Mouse (Mus musculus): ENCODE measurements around the gene Galns. TPM values are rescaled to one million over a fixed set of nuclear protein-coding genes. Genes with fewer than 3 reads are reported as not detected.
"Not testable (repeated sequence)": the region's sequence is repeated elsewhere in the genome, so short reads cannot be mapped to it uniquely, and the experiment has no call there.

Gene Galns
- polyA plus RNA-seq, 1 experiment from 2014 or later, result 12.5 TPM

- Histone ChIP-seq H3K36me3 (ENCODE audit: insufficient read depth) (no peaks in the 10 kb centered on the region), H3K27ac (ENCODE audit: low read depth) (no peak overlapping the region), H3K27me3 (ENCODE audit: insufficient read depth, low read length) (peaks cover 7% of the 10 kb centered on the region; the same call in 1 of the 2 replicates), H3K9me3 (ENCODE audit: low read depth, low read length) (no peaks in the 10 kb centered on the region), H3K4me1 (ENCODE audit: insufficient read depth) (peaks cover 6% of the 10 kb centered on the region; the same call in 1 of the 2 replicates), H3K9ac (no peak overlapping the region), H3K4me2 (no peak overlapping the region), H3K4me3 (ENCODE audit: low read depth, low read length) (no peak overlapping the region)
- no peak for ATAC-seq (ENCODE audit: insufficient read depth)
- no peak for DNase-seq
- no peak for TF ChIP-seq CTCF (IDR thresholded peaks at IDR 0.05; ENCODE audit: low read depth)
- 93% methylated on average over 14 of the region's 14 CpGs for WGBS
Observed at GRCm38 (mm10) chr8:122633205-122633604, 21.9 kb upstream of the Galns start.

GRCm38 (mm10) chr8:122632134-122632533 is 20.9 kb upstream of the Galns start:
- 59% methylated on average over 3 of the region's 3 CpGs for WGBS
- H3K4me2 ChIP-seq; ATAC-seq (ENCODE audit: insufficient read depth): not testable (repeated sequence)

GRCm38 (mm10) chr8:122630696-122631095 is 19.4 kb upstream of the Galns start:
- Histone ChIP-seq H3K4me2 (peak overlapping the region; percentile 36), H3K27me3 (ENCODE audit: insufficient read depth, low read length) (peaks cover 7% of the 10 kb centered on the region; the same call in 1 of the 2 replicates), H3K4me3 (ENCODE audit: low read depth, low read length) (no peak overlapping the region), H3K36me3 (ENCODE audit: insufficient read depth) (no peaks in the 10 kb centered on the region), H3K9me3 (ENCODE audit: low read depth, low read length) (no peaks in the 10 kb centered on the region), H3K27ac (ENCODE audit: low read depth) (no peak overlapping the region), H3K9ac (0 out of 2 replicates have a peak overlapping the region, but pooled peaks have one; percentile 29), H3K4me1 (ENCODE audit: insufficient read depth) (no peaks in the 10 kb centered on the region)
- DNase-seq, result no peak
- no peak for TF ChIP-seq CTCF (IDR thresholded peaks at IDR 0.05; ENCODE audit: low read depth)
- WGBS, result 44% methylated on average over 22 of the region's 22 CpGs
- no peak for ATAC-seq (ENCODE audit: insufficient read depth)

More at GRCm38 (mm10) chr8:122632134-122632533, 20.9 kb upstream of the Galns start:
- not testable (repeated sequence) for H3K36me3 ChIP-seq (ENCODE audit: insufficient read depth); H3K4me3 ChIP-seq (ENCODE audit: low read depth, low read length); H3K27me3 ChIP-seq (ENCODE audit: insufficient read depth, low read length); DNase-seq; H3K27ac ChIP-seq (ENCODE audit: low read depth); H3K4me1 ChIP-seq (ENCODE audit: insufficient read depth); H3K9ac ChIP-seq; H3K9me3 ChIP-seq (ENCODE audit: low read depth, low read length)

- no peak for TF ChIP-seq CTCF (IDR thresholded peaks at IDR 0.05; ENCODE audit: low read depth)
- Histone ChIP-seq H3K27ac (ENCODE audit: low read depth) (no peak overlapping the region), H3K4me2 (no peak overlapping the region), H3K27me3 (ENCODE audit: insufficient read depth, low read length) (peaks cover 7% of the 10 kb centered on the region; the same call in 1 of the 2 replicates), H3K9ac (no peak overlapping the region), H3K4me1 (ENCODE audit: insufficient read depth) (no peaks in the 10 kb centered on the region), H3K36me3 (ENCODE audit: insufficient read depth) (no peaks in the 10 kb centered on the region), H3K4me3 (ENCODE audit: low read depth, low read length) (no peak overlapping the region), H3K9me3 (ENCODE audit: low read depth, low read length) (no peaks in the 10 kb centered on the region)
- 50% methylated on average over 10 of the region's 10 CpGs for WGBS
- no peak for ATAC-seq (ENCODE audit: insufficient read depth)
- no peak for DNase-seq
Observed at GRCm38 (mm10) chr8:122629388-122629787, 18.1 kb upstream of the Galns start.

GRCm38 (mm10) chr8:122626896-122627295 is 15.6 kb upstream of the Galns start:
- Histone ChIP-seq H3K9ac (no peak overlapping the region), H3K4me1 (ENCODE audit: insufficient read depth) (no peaks in the 10 kb centered on the region), H3K4me3 (ENCODE audit: low read depth, low read length) (no peak overlapping the region), H3K27ac (ENCODE audit: low read depth) (no peak overlapping the region), H3K27me3 (ENCODE audit: insufficient read depth, low read length) (peaks cover 7% of the 10 kb centered on the region; the same call in 1 of the 2 replicates), H3K4me2 (no peak overlapping the region), H3K9me3 (ENCODE audit: low read depth, low read length) (no peaks in the 10 kb centered on the region), H3K36me3 (ENCODE audit: insufficient read depth) (no peaks in the 10 kb centered on the region)
- no peak for ATAC-seq (ENCODE audit: insufficient read depth)
- DNase-seq, result no peak
- WGBS, result 72% methylated on average over 2 of the region's 2 CpGs
- no peak for TF ChIP-seq CTCF (IDR thresholded peaks at IDR 0.05; ENCODE audit: low read depth)

GRCm38 (mm10) chr8:122625811-122626210 is 14.5 kb upstream of the Galns start:
- WGBS, result 72% methylated on average over 9 of the region's 9 CpGs
- TF ChIP-seq CTCF (IDR thresholded peaks at IDR 0.05; ENCODE audit: low read depth), result no peak
- Histone ChIP-seq H3K9me3 (ENCODE audit: low read depth, low read length) (no peaks in the 10 kb centered on the region), H3K4me3 (ENCODE audit: low read depth, low read length) (no peak overlapping the region), H3K9ac (no peak overlapping the region), H3K27me3 (ENCODE audit: insufficient read depth, low read length) (peaks cover 7% of the 10 kb centered on the region; the same call in 1 of the 2 replicates), H3K27ac (ENCODE audit: low read depth) (no peak overlapping the region), H3K4me2 (no peak overlapping the region), H3K4me1 (ENCODE audit: insufficient read depth) (no peaks in the 10 kb centered on the region), H3K36me3 (ENCODE audit: insufficient read depth) (no peaks in the 10 kb centered on the region)
- no peak for ATAC-seq (ENCODE audit: insufficient read depth)
- no peak for DNase-seq

- H3K4me1 ChIP-seq (ENCODE audit: insufficient read depth), result no peaks in the 10 kb centered on the region
- ATAC-seq (ENCODE audit: insufficient read depth) (no peak), DNase-seq (no peak)
- H3K36me3 ChIP-seq (ENCODE audit: insufficient read depth), result no peaks in the 10 kb centered on the region
- no peak overlapping the region for H3K27ac ChIP-seq (ENCODE audit: low read depth)
- H3K27me3 ChIP-seq (ENCODE audit: insufficient read depth, low read length), result 0 out of 2 replicates have a peak, but pooled peaks cover 3% of the 10 kb centered on the region
- no peak overlapping the region for H3K4me2 ChIP-seq
- no peak overlapping the region for H3K4me3 ChIP-seq (ENCODE audit: low read depth, low read length)
- H3K9me3 ChIP-seq (ENCODE audit: low read depth, low read length), result no peaks in the 10 kb centered on the region
- 68% methylated on average over 5 of the region's 5 CpGs for WGBS
- no peak for TF ChIP-seq CTCF (IDR thresholded peaks at IDR 0.05; ENCODE audit: low read depth)
- H3K9ac ChIP-seq, result no peak overlapping the region
Observed at GRCm38 (mm10) chr8:122624653-122625052, 13.4 kb upstream of the Galns start.

Data from lung, embryonic 14.5 days (tissue).